Mouse (Mus musculus) frontal cortex, postnatal 10 days (tissue): Measurements from ENCODE around the gene Mpzl3.
A peak's percentile ranks its signal among the peaks of the same experiment; 100 is the strongest.
"Not testable (repeated sequence)": the region's sequence is repeated elsewhere in the genome, so short reads cannot be mapped to it uniquely, and the experiment has no call there.

Experiments
- DNase-seq, 2 experiments: peaks; one replicate each; pipeline ENCODE4 v3.0.0; 2022; ENCODE audit warnings: low spot score in 2 of 2, mixed read lengths in 1 of 2

The Mpzl3 gene

GRCm38 (mm10) chr9:45055082-45055713 lies at the start of gene Mpzl3:
Gene Mpzl3, plus strand, starts transcription at chr9:45055186.
- peak; percentile 82 to 87 for DNase-seq

- DNase-seq: no peak
Measured at GRCm38 (mm10) chr9:45007404-45007803, 47.6 kb upstream of the Mpzl3 start.

GRCm38 (mm10) chr9:45008342-45008741 lies 46.6 kb upstream of the Mpzl3 start:
- no peak for DNase-seq

GRCm38 (mm10) chr9:45009180-45010078 lies 45.6 kb upstream of the Mpzl3 start, which contains the start of gene Cd3e:
Gene Cd3e, minus strand, starts transcription at chr9:45009627.
- DNase-seq: no peak

GRCm38 (mm10) chr9:45010461-45010860 lies 44.5 kb upstream of the Mpzl3 start:
- no peak for DNase-seq

GRCm38 (mm10) chr9:45011291-45011690 lies 43.7 kb upstream of the Mpzl3 start:
- DNase-seq: no peak

- no peak for DNase-seq
Measured at GRCm38 (mm10) chr9:45014879-45015278, 40.1 kb upstream of the Mpzl3 start.

GRCm38 (mm10) chr9:45015841-45016240 lies 39.1 kb upstream of the Mpzl3 start:
- DNase-seq: no peak

GRCm38 (mm10) chr9:45018031-45018430 lies 37.0 kb upstream of the Mpzl3 start:
- peak; percentile 14 to 20 for DNase-seq

- peak in 1 of 2 experiments; percentile 40 for DNase-seq
Measured at GRCm38 (mm10) chr9:45022800-45023199, 32.2 kb upstream of the Mpzl3 start.

- DNase-seq: no peak
Measured at GRCm38 (mm10) chr9:45023638-45024037, 31.3 kb upstream of the Mpzl3 start.

- DNase-seq: no peak
Measured at GRCm38 (mm10) chr9:45024187-45024586, 30.8 kb upstream of the Mpzl3 start.

- no peak for DNase-seq
Measured at GRCm38 (mm10) chr9:45027376-45027775, 27.6 kb upstream of the Mpzl3 start.

GRCm38 (mm10) chr9:45030341-45030740 lies 24.6 kb upstream of the Mpzl3 start:
- DNase-seq: no peak

- DNase-seq: no peak
Measured at GRCm38 (mm10) chr9:45032261-45032660, 22.7 kb upstream of the Mpzl3 start.

- DNase-seq: no peak
Measured at GRCm38 (mm10) chr9:45034526-45034925, 20.5 kb upstream of the Mpzl3 start.

GRCm38 (mm10) chr9:45037803-45038202 lies 17.2 kb upstream of the Mpzl3 start:
- DNase-seq: not testable (repeated sequence)

GRCm38 (mm10) chr9:45039499-45039898 lies 15.5 kb upstream of the Mpzl3 start, which contains the start of gene Mpzl2:
Gene Mpzl2, plus strand, starts transcription at chr9:45039799.
- DNase-seq: no peak

GRCm38 (mm10) chr9:45040066-45040845 lies 14.7 kb upstream of the Mpzl3 start:
- no peak for DNase-seq

- no peak for DNase-seq
Measured at GRCm38 (mm10) chr9:45041131-45041838, 13.7 kb upstream of the Mpzl3 start.

- DNase-seq: no peak
Measured at GRCm38 (mm10) chr9:45042056-45042720, 12.8 kb upstream of the Mpzl3 start.
